In the genomic region with DNA sequence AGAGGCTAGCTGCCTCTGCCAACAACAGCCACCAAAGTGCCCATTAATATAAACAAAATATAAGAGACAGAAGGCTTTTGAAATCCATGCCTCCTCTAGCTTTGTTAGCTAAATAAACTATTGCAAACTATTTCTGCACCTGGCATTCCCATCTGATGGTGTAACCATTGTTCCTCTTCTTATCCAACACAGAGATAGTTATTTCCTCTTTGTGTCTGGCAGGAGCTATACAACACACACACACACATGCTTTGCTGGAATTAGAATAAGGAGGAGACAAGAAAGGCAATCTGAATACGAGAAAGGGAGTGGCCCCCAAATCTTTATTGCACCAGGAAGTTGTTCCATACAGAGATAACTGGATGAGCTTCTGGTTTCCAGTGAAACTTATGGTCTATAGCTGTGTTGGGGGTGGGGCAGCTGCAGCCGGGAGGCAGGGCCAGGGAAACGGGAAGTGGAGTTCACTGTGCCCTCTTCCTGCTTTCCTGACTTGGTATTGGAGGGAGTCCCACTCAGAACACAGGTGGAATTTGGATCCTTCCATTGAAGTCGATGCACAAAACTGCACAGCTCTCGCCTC, we compare ENCODE assay signal across 11 mouse cellular contexts.
A peak's percentile ranks its signal among the peaks of the same experiment; 100 is the strongest.
DNase-seq lines count a peak whose midpoint lies in the region; ATAC-seq and TF ChIP-seq lines count a peak whose summit lies in the region.
"Had no signal": no experiment of that assay in that cellular context is flagged by ENCODE, and none has a peak within 500 bp of the region (broad histone marks: within the 10 kb centered on the region; RNA-seq: fewer than 3 reads in every experiment).

No protein-coding gene starts in this region.

- H3K36me3 ChIP-seq in intestine, embryonic 15.5 days, result no peaks in the 10 kb centered on the region

- H3K4me3 ChIP-seq in gastrocnemius, adult 2 months, result no peak overlapping the region
- no peak overlapping the region for H3K4me3 ChIP-seq in intestine, embryonic 15.5 days (replicated peaks)

- WGBS in intestine, embryonic 15.5 days, result 38% methylated on average over 5 of the region's 5 CpGs

- H3K9me3 ChIP-seq in intestine, embryonic 15.5 days, result no peaks in the 10 kb centered on the region

- peak; percentile 31 for DNase-seq in gastrocnemius, adult 2 months
- DNase-seq in gastrocnemius, postnatal 36 days, result no peak
- DNase-seq in lung, postnatal 25 days (ENCODE audit: low spot score), result peak; percentile 28
- DNase-seq in left cerebral cortex, postnatal 10 days (ENCODE audit: extremely low spot score in 1 of 2, low spot score in 2 of 2), result no peak
- DNase-seq in thymus, postnatal 10 days (ENCODE audit: low spot score in 2 of 2), result no peak
- DNase-seq: adrenal gland, postnatal 10 days; cerebellum, postnatal 10 days had no signal

- ATAC-seq in common myeloid progenitor, adult 5-6 weeks (replicated peaks; ENCODE audit: low read depth, poor library complexity, severe bottlenecking), result peak; percentile 73
- ATAC-seq in intestine, embryonic 15.5 days, result peak; percentile 88
- ATAC-seq in frontal cortex, adult (ENCODE audit: low TSS enrichment), result no peak
- ATAC-seq: Patski had no signal

- H3K27me3 ChIP-seq in intestine, embryonic 15.5 days (replicated peaks), result no peaks in the 10 kb centered on the region

- intact Hi-C loops in gastrocnemius, adult 2 months (cut with DNase I), result no loop called here
- intact Hi-C loops in gastrocnemius, postnatal 36 days (cut with DNase I), result no loop called here
- intact Hi-C loops in left cerebral cortex, postnatal 10 days (cut with DNase I), result no loop called here

- peak overlapping the region; percentile 41 for H3K4me2 ChIP-seq in intestine, embryonic 15.5 days (replicated peaks)

- no peak for TF ChIP-seq CTCF in gastrocnemius, adult 2 months (IDR thresholded peaks at IDR 0.05)

- H3K9ac ChIP-seq in intestine, embryonic 15.5 days, result no peak overlapping the region

- 0 out of 2 replicates have a peak, but pooled peaks cover 2% of the 10 kb centered on the region for H3K4me1 ChIP-seq in intestine, embryonic 15.5 days (replicated peaks)

- 0 out of 2 replicates have a peak overlapping the region, but pooled peaks have one; percentile 9 for H3K27ac ChIP-seq in gastrocnemius, adult 2 months
- peak overlapping the region; percentile 52; the same call in 1 of the 2 replicates for H3K27ac ChIP-seq in intestine, embryonic 15.5 days

Comparison
In these comparisons a context has a peak if more than half of its experiments do, and no peak if none do; other contexts are left out.
1. DNase-seq: peak in gastrocnemius, adult 2 months (single experiment) and lung, postnatal 25 days (single experiment); none in gastrocnemius, postnatal 36 days (0 of 2), left cerebral cortex, postnatal 10 days (0 of 2) and thymus, postnatal 10 days (0 of 2).